Mouse (Mus musculus) embryonic facial prominence, embryonic 10.5 days (tissue): ENCODE measurements around the gene Toe1. TPM values are rescaled to one million over a fixed set of nuclear protein-coding genes. Genes with fewer than 3 reads are reported as not detected.

ENCODE experiments used
- DNase-seq: peaks from one replicate; pipeline ENCODE4 v3.0.0-alpha.2; 2017; ENCODE audit warnings: low spot score
- H3K27ac ChIP-seq: fragments of 300-500 bp; sonication (generic); replicated peaks from 2 replicates; pipeline ENCODE4 v1.5.1; 2016; ENCODE audit warnings: mild to moderate bottlenecking
- H3K27me3 ChIP-seq: fragments of 300-500 bp; sonication (generic); replicated peaks from 2 replicates; pipeline ENCODE4 v1.6.1; 2016; ENCODE audit warnings: low read depth, mild to moderate bottlenecking; ENCODE audit not compliant: poor library complexity, severe bottlenecking
- H3K36me3 ChIP-seq: fragments of 300-500 bp; sonication (generic); replicated peaks from 2 replicates; pipeline ENCODE4 v1.6.1; 2016; ENCODE audit warnings: mild to moderate bottlenecking, moderate library complexity
- H3K4me1 ChIP-seq: fragments of 300-500 bp; sonication (generic); 2 replicates; pipeline ENCODE4 v1.6.1; 2016
- H3K4me3 ChIP-seq: fragments of 300-500 bp; sonication (generic); 2 replicates; pipeline ENCODE4 v1.5.1; 2016; ENCODE audit warnings: mild to moderate bottlenecking, moderate library complexity
- H3K9me3 ChIP-seq: fragments of 300-500 bp; sonication (generic); 2 replicates; pipeline ENCODE4 v1.6.1; 2016; ENCODE audit warnings: mild to moderate bottlenecking
- WGBS: fragments of 180-500 bp; shearing (Covaris S2); methylation state at CpG from one replicate; pipeline ENCODE4 v1.1.7; 2016; 5-methylcytosine and 5-hydroxymethylcytosine counted together
- polyA plus RNA-seq: library from polyadenylated mRNA; unstranded; fragments of >200 nt; fragmentation: Nextera tagmentation; extraction: Ambion mirVana; gene quantifications from 2 replicates; pipeline ENCODE4 v1.2.1, GENCODE M21; 2016

Toe1 gene
- polyA plus RNA-seq, 1 experiment from 2014 or later, result 39.7 TPM

DNA sequence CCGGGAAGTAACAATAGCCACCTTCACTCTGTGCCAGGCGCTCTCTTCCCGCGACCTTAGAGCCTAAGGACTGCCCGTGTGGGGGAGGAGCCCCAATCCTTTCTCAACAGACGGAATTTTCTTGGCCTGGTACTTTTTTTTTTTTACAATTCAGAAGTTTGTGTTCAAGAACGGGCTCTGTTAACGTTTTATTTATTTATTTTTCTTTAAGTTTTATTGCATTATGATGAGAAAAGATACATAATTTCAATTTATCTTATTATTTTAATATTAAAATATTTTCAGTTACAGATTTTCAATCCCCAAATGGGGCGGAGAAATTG, 14.2 kb upstream of the Toe1 start, which contains the start of gene Hpdl:
TSS of gene Hpdl (minus strand) at position 14 of the 323 bp plus-strand sequence.
- DNase-seq, result no peak
- H3K27me3 ChIP-seq, result peaks cover 33% of the 10 kb centered on the region
- peak within 1 kb of the TSS; percentile 74 for H3K27ac ChIP-seq
- H3K36me3 ChIP-seq, result peaks cover 28% of the 10 kb centered on the region
- no peaks in the 10 kb centered on the region for H3K9me3 ChIP-seq
- 13% methylated on average over 9 of the region's 9 CpGs for WGBS
- peak within 1 kb of the TSS; percentile 58 for H3K4me3 ChIP-seq
- peaks cover 28% of the 10 kb centered on the region for H3K4me1 ChIP-seq

DNA sequence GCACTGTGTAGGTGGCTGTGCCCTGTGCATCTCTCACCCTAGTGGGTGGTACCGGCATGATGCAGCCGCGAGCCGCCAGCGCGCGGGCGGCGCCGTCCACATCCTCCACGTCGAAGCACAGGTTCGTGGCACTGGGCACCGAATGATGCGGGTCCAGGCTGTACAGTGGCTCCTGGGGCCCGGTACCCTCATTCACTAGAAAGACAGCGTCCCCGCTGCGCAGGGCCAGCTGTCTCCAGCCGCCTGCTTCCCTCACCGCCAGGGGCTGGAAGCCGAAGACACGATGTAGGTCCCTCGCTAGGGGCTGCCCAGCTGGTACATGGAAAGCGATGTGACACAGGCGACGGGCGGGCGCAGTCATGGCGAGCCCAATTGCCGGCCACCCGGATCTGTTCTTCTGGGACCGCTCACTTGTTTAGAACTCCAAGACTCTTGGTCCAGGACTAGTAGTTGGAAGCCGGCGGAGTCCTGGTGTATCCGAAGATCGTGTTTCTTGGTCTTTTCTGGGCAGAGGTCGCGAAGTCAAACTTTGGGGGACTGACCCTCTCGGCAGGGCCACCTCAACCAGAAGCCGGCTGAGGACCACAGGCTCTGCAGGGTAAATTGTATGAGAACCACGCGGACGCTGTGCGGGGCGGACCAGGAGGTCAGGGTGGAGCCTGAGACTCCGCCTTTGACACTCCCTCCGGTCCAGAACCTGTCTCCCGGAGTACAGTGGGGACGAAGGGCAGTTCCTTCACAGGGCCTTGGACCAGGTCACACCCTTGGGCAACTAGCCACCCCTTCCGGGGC, 13.7 kb upstream of the Toe1 start:
- under 1% methylated on average over 51 of the region's 51 CpGs for WGBS
- Histone ChIP-seq H3K27ac (peak overlapping the region; percentile 74), H3K36me3 (peaks cover 34% of the 10 kb centered on the region)

DNA sequence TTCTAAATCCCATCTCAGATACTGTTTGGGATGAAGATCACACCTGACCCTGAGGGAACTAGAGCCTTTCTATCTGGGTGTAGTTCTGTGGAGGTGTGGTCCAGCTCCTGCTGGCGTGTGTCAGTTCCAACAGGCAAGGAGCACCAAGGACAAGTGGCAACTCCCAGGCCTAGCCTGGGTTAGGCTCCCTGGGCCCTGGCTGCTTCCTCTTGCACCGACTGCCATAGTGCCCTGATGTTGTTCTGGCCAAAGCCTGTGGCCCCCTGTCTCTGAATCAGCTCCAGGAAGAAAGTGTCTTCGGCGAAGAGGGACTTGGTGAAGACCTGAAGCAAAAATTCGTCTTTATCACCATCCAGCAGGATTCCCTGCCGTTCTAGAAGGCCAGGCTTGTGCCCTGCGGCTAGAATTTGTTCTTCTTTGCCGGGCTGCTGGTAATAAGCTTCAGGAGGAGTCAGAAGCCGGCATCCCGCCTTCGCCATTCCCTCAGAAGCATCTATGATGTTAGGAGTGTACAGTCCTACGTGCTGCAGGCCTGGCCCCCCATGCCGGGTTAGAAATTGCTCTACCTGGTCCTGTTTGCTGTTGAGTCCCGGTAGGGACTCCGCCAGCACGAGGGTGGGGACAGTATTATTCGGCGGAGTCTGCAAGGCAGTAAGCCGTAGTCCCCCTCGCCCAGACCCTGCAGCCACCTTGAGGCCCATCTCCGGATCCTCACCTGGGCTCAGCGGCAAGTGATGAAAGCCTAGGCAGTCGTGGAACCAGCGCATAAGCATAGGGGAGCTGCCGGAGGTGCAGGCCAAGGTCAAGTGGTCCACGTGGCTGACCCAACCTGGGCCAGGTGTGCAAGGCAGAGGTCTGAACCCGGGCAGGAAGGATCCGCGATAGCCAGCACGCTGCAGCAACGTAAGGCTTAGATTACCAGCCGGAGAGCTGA, 12.8 kb upstream of the Toe1 start:
- peak overlapping the region; percentile 74; the same call in 1 of the 2 replicates for H3K27ac ChIP-seq
- WGBS, result 17% methylated on average over 32 of the region's 32 CpGs

More for the DNA sequence above, 13.7 kb upstream of the Toe1 start:
- Histone ChIP-seq H3K4me1 (peaks cover 28% of the 10 kb centered on the region), H3K4me3 (peak overlapping the region; percentile 58), H3K27me3 (peaks cover 33% of the 10 kb centered on the region), H3K9me3 (no peaks in the 10 kb centered on the region)
- DNase-seq, result peak; percentile 79

DNA sequence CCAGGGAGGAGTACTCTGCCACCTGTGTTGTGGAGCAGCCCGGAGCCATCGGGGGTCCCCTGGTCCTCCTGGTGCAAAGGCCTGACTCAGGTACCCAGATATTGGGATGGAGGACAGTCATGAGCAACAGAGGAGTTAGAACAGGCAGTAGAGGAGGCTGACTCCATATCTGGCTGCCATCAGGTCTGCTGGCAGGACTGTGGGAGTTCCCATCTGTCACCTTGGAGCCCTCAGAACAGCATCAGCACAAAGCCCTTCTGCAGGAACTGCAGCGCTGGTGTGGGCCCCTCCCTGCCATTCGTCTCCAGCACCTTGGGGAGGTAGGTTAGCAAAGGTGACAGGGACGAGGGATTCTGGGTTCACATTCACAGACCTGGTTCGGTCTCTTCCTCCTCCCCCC, 10.0 kb upstream of the Toe1 start:
- no peak for DNase-seq
- no peak overlapping the region for H3K27ac ChIP-seq
- peaks cover 14% of the 10 kb centered on the region for H3K4me1 ChIP-seq
- peaks cover 59% of the 10 kb centered on the region for H3K36me3 ChIP-seq
- H3K27me3 ChIP-seq, result peaks cover 33% of the 10 kb centered on the region
- H3K4me3 ChIP-seq, result no peak overlapping the region
- no peaks in the 10 kb centered on the region for H3K9me3 ChIP-seq
- 90% methylated on average over 6 of the region's 6 CpGs for WGBS

More for the DNA sequence above, 12.8 kb upstream of the Toe1 start:
- peaks cover 41% of the 10 kb centered on the region for H3K36me3 ChIP-seq
- peak overlapping the region; percentile 58 for H3K4me3 ChIP-seq
- H3K27me3 ChIP-seq, result peaks cover 33% of the 10 kb centered on the region
- no peaks in the 10 kb centered on the region for H3K9me3 ChIP-seq
- peak; percentile 16 for DNase-seq
- peaks cover 26% of the 10 kb centered on the region for H3K4me1 ChIP-seq

DNA sequence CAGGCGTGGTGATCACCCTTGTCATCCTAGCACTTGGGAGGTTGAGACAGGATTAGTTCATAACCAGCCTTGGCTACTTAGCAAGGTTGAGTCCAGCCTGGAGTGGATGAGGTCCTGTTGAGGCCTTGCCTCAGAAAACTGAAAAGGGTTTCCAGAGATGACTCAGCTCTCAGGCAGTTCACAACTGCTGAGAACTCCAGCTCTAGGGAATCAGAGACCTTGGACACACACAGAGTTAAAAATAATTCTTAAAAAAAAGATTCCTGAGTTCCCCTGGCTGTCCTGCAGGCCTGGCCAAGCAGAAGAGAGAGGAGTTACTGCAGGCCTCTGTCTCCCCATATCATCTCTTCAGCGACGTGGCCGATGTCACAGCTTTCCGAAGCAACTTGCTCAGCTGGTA, 7.8 kb upstream of the Toe1 start:
- DNase-seq, result no peak
- peaks cover 17% of the 10 kb centered on the region for H3K27me3 ChIP-seq
- no peak overlapping the region for H3K27ac ChIP-seq
- H3K4me3 ChIP-seq, result no peak overlapping the region
- no peaks in the 10 kb centered on the region for H3K9me3 ChIP-seq
- WGBS, result 91% methylated on average over 5 of the region's 5 CpGs
- peaks cover 70% of the 10 kb centered on the region for H3K36me3 ChIP-seq
- peaks cover 2% of the 10 kb centered on the region for H3K4me1 ChIP-seq

DNA sequence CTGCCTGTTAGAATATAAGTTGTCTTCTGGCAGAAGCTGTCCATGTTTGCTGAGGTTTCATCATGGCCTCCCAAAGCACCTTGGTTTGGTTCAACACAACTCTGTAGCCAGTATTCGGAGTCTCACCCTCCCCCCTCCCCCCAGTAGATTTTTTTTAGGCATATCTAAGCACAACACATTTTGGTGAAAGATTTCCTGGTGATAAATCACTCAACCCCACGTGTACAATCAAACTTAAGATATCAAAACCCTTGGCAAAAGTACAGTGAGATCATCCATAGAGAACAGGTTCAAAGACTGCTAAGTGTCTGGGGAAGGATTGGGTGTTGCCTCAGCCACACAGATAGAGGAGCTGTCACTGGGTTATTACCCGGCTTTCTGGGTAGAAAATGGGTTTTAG, 3.6 kb upstream of the Toe1 start:
- WGBS, result 86% methylated on average over 3 of the region's 3 CpGs
- H3K27ac ChIP-seq, result no peak overlapping the region
- DNase-seq, result no peak
- H3K27me3 ChIP-seq, result no peaks in the 10 kb centered on the region
- H3K4me3 ChIP-seq, result no peak overlapping the region
- H3K9me3 ChIP-seq, result no peaks in the 10 kb centered on the region
- peaks cover 15% of the 10 kb centered on the region for H3K4me1 ChIP-seq
- H3K36me3 ChIP-seq, result peaks cover 38% of the 10 kb centered on the region

DNA sequence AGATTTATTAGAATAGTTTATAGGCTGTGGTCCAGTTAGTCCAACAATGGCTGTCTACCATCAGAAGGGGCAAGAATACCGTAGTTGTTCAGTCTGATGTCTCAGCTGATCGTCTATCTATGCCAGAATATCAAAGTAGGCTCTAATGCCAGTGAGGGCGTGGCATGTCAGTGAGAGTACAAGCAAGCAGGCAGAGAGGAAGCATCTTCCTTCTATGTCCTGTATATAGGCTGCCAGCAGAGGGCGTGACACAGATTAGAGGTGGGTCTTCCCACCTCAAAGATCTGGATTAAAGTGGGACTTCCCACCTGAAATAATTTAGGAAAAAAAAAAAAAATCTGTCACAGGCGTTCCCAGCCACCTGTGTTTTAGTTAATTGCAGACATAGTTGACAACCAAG, 7.5 kb downstream of the Toe1 start:
- no peaks in the 10 kb centered on the region for H3K27me3 ChIP-seq
- 43% methylated on average over 5 of the region's 5 CpGs for WGBS
- H3K4me3 ChIP-seq, result no peak overlapping the region
- peaks cover 39% of the 10 kb centered on the region for H3K36me3 ChIP-seq
- no peak overlapping the region for H3K27ac ChIP-seq
- H3K4me1 ChIP-seq, result no peaks in the 10 kb centered on the region
- DNase-seq, result peak; percentile 26
- H3K9me3 ChIP-seq, result no peaks in the 10 kb centered on the region

DNA sequence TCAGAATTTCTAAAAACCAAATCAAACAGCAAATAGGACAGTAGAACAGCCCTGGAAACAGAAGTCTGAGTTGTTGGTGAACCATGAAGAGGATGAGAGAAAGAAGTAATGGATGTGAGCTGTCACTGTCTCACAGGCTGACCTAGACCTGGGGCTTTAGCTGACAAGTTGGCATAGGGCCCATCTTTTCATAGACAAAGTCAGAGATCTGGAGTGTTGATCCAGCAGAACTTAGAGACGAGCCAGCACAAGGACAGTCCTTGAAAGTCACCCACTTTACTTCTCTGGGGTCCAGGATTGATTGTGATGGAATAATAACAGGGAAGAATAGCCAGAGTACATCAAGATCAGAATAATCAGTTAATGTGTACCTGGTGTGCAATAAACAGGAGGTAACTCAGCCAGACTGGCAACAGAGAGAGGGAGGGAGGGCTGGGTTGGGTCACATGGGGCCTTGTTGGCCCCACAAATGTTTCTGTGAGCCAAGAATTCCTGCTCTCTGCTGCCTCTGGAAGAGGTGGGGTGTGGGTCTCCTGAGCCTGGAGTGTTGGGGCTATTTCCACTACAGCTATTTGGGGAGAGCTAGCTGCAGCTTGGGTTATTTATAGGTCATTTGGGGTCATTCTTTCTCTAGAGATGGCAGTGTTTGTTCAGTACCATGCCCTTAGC, 10.9 kb downstream of the Toe1 start:
- no peak for DNase-seq
- Histone ChIP-seq H3K4me1 (no peaks in the 10 kb centered on the region), H3K36me3 (peaks cover 10% of the 10 kb centered on the region), H3K4me3 (no peak overlapping the region), H3K9me3 (no peaks in the 10 kb centered on the region), H3K27me3 (no peaks in the 10 kb centered on the region), H3K27ac (no peak overlapping the region)
- 82% methylated on average over 1 of the region's 1 CpGs for WGBS

DNA sequence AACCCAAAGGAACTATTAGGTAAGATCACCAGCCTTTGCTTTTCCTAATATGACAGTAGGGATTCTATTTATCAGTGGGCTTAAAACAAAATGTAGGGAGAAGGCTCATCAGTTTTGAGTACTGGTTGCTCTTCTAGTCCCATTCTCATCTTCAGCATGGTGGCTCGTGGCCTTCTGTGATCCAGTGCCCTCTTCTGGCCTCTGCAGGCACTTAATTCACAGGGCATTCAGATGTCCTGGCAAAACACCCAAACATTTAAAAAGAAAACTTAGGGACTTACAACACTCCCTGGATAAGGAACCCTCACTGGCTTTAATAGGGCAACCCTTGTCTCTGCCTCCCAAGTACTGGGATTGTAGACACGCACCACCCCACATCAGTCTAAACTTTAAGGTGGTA, 13.2 kb downstream of the Toe1 start:
- Histone ChIP-seq H3K27me3 (no peaks in the 10 kb centered on the region), H3K27ac (no peak overlapping the region), H3K4me3 (no peak overlapping the region), H3K4me1 (no peaks in the 10 kb centered on the region), H3K36me3 (peaks cover 4% of the 10 kb centered on the region; the same call in 1 of the 2 replicates), H3K9me3 (no peaks in the 10 kb centered on the region)
- DNase-seq, result no peak
- WGBS, result 77% methylated on average over 2 of the region's 2 CpGs

DNA sequence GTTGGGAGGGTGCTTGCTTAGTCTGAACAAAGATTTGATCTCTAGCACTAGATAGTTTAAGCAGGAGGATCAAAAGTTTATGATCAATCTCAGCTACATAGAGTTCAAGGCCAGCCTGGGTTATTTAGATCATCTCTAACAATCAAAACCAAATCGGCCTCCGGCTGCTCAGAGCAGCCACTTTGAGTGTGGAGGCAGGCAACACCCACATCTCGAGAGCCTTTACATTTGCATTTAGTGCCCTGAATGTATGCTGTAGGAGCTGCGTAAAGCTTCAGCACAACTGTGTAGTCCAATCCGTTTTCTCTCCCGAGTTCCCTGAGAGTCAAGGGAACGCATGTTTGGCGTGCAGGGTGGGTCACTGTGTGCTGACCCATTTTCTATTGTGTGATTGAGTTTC, 15.0 kb downstream of the Toe1 start:
- no peak overlapping the region for H3K4me3 ChIP-seq
- no peak overlapping the region for H3K27ac ChIP-seq
- H3K4me1 ChIP-seq, result peaks cover 8% of the 10 kb centered on the region; the same call in 1 of the 2 replicates
- no peak for DNase-seq
- no peaks in the 10 kb centered on the region for H3K27me3 ChIP-seq
- H3K9me3 ChIP-seq, result no peaks in the 10 kb centered on the region
- WGBS, result 94% methylated on average over 8 of the region's 8 CpGs
- peaks cover 4% of the 10 kb centered on the region; the same call in 1 of the 2 replicates for H3K36me3 ChIP-seq

DNA sequence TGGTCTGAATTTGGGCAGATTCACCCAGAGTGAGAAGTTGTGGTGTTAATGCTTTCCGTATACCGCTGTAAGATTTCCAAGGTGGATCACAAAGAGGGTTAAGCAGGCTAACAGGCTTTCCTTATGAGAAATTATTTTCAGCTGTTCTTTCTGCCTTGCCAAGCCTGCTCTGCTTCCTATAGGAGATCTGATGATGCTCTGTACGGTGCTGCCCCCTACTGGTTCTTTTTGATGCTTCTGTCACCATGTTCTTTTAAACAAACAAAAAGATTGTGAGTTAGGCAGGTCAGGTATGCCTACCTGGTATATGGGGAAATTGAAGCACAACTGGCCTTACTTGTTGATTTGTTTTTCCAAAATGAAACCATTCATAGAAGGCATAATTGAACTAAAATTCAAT, 18.5 kb downstream of the Toe1 start:
- 4% methylated on average over 3 of the region's 3 CpGs for WGBS
- H3K27ac ChIP-seq, result no peak overlapping the region
- DNase-seq, result peak; percentile 80
- no peaks in the 10 kb centered on the region for H3K27me3 ChIP-seq
- H3K36me3 ChIP-seq, result peaks cover 4% of the 10 kb centered on the region; the same call in 1 of the 2 replicates
- H3K4me1 ChIP-seq, result peaks cover 8% of the 10 kb centered on the region; the same call in 1 of the 2 replicates
- no peak overlapping the region for H3K4me3 ChIP-seq
- H3K9me3 ChIP-seq, result 0 out of 2 replicates have a peak, but pooled peaks cover 3% of the 10 kb centered on the region
